Mouse (Mus musculus): Measurements from ENCODE around the gene Rcbtb1.

DNA sequence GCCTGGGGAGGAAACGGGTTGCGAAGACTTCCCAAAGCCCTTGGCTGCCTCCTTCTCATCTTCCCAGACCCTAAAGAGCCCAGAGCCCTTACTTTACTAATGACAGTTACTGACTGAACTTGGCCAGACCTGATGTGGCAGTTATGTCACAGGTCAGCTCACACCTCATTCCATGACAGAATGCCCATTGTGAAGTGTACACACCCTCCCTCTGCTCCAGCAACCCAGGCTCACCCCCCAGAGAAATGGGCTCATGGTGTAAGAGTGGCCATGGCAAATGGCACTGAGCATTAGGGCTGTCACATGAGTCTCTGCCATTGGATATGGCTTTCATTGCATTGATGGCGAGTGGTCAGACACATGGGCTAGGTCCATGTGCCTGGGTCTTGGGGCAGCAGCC is 22.4 kb upstream of the Rcbtb1 start, which contains the start of gene Gm5142:
- TF ChIP-seq CTCF (conservative IDR thresholded peaks at IDR 0.05; ENCODE audit: low read length) (no peak), POU5F1 (IDR thresholded peaks at IDR 0.05; ENCODE audit: borderline replicate concordance, low read length) (no peak)
